Mouse (Mus musculus) heart, postnatal 25 days (tissue): ENCODE data around the gene Shmt2. TPM values are rescaled to one million over a fixed set of nuclear protein-coding genes. Genes with fewer than 3 reads are reported as not detected.

Experiments used
- DNase-seq: peaks from one replicate; pipeline ENCODE4 v3.0.0; 2022; ENCODE audit warnings: low spot score
- intact Hi-C: fragments of 180-260 bp; cut with DNase I; formaldehyde crosslinking; loops from one replicate; pipeline ENCODE4 v1.15.1; 2025
- total RNA-seq, 2 experiments: library from RNA; stranded (reverse); gene quantifications; 2 replicates each; pipeline ENCODE4 v1.2.3; 2021

Shmt2 gene
- total RNA-seq, 2 experiments from 2014 or later: 44.3 TPM

- DNase-seq: no peak
- intact Hi-C loops: no loop called here
Measured at GRCm38 (mm10) chr10:127490160-127491127, 31.8 kb downstream of the Shmt2 start.

DNA sequence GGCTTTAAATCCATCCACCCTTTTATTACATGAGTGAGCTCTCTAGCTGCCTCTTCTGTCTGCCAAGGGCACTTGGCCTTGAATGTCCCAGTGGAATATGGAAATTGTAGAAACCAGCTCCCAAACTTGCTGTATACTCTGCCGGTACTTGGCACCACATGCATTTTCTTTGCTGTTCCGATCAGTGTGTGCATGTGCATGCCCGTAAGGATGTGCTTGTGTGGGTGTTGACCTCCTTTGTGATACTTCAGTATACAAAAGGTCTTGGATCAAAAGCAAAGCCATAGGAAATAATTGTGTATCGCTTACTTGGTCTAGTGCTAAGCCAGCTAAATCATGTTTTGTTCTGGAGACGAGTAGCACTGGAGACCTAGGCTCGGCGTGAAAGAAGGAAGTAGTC lies 33.4 kb downstream of the Shmt2 start:
- no peak for DNase-seq
- intact Hi-C loops: no loop called here

- no peak for DNase-seq
- intact Hi-C loops: no loop called here
Measured at GRCm38 (mm10) chr10:127485235-127485634, 37.0 kb downstream of the Shmt2 start.

GRCm38 (mm10) chr10:127480833-127481813 lies 41.1 kb downstream of the Shmt2 start:
- intact Hi-C loops: no loop called here
- DNase-seq: peak; percentile 26

- DNase-seq: no peak
- intact Hi-C loops: no loop called here
Measured at GRCm38 (mm10) chr10:127479131-127479530, 43.1 kb downstream of the Shmt2 start.

GRCm38 (mm10) chr10:127477301-127477700 lies 44.9 kb downstream of the Shmt2 start:
- DNase-seq: no peak
- intact Hi-C loops: no loop called here

GRCm38 (mm10) chr10:127476541-127476940 lies 45.7 kb downstream of the Shmt2 start:
- no peak for DNase-seq
- intact Hi-C loops: no loop called here

DNA sequence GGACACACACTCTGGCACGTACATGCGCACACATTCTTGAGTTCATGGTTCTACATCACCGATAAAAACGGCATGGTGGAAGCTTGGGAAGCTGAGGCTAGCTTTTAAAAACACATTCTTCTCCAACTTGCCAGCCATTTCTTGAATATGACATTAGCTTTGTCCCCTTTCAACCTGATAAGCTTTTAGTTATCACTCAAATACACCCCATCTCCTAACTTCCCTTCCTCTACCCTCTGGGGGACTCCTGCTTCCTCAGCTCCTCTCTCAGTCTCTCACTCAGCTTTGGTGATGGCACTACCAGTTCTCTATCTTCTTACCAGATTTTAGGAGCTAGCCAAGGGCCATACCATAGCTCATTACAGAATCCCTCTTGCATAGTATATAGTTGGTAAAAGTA lies 47.1 kb downstream of the Shmt2 start:
- DNase-seq: no peak
- intact Hi-C loops: no loop called here

DNA sequence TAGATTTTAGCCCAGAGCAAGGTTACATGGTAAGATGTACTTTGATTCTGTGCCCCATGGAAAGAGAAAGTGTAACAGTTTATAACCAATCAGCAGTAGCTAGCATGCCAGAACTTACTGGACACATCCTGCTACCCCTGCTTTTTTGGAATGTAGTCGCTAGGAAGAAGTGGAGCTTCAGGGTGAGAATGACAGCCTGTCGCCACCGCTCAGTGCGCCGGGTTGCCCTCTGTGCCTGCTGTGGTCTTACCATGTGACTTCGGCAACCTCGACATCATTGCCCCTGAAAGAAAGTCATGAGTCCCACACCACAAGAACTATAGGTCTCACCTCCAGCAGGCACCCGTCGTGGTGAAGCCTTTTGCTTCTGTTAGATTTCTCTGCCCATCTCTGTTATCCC lies 49.5 kb downstream of the Shmt2 start:
- DNase-seq: no peak

GRCm38 (mm10) chr10:127471281-127471988 lies 50.8 kb downstream of the Shmt2 start:
- intact Hi-C loops: no loop called here
- DNase-seq: no peak

More for the DNA sequence above, 49.5 kb downstream of the Shmt2 start:
- intact Hi-C loops: no loop called here

Other genes with a start within 250 kb of the Shmt2 start
- 10 to 100 TPM; 20.9 to 21.4 TPM for gene Mbd6, start 233.4 kb downstream of the Shmt2 start, total RNA-seq
- gene Mars, start 210.7 kb downstream of the Shmt2 start, total RNA-seq: 10 to 100 TPM; 37.9 to 38.9 TPM
- 1 to 10 TPM; 3.0 to 3.4 TPM for gene Arhgap9, start 200.5 kb downstream of the Shmt2 start, total RNA-seq
- gene Gli1, start 180.5 kb downstream of the Shmt2 start, total RNA-seq: 1 to 10 TPM in 1 of 2 experiments, under 1 TPM in 1; 0.89 to 1.1 TPM
- gene Inhbe, start 168.0 kb downstream of the Shmt2 start, total RNA-seq: not detected
- not detected for gene Inhbc, start 152.0 kb downstream of the Shmt2 start, total RNA-seq
- 100 to 1,000 TPM; 145 to 159 TPM for gene R3hdm2, start 142.1 kb downstream of the Shmt2 start, total RNA-seq
- under 1 TPM; 0.22 to 0.70 TPM for gene Stac3, start 20.8 kb downstream of the Shmt2 start, total RNA-seq
- 10 to 100 TPM; 22.6 to 33.1 TPM for gene Ndufa4l2, start 7.5 kb downstream of the Shmt2 start, total RNA-seq
- under 1 TPM; 0.31 to 0.34 TPM for gene Nxph4, start 12.1 kb upstream of the Shmt2 start, total RNA-seq
- gene Lrp1, start 98.7 kb upstream of the Shmt2 start, total RNA-seq: 10 to 100 TPM; 70.7 to 90.2 TPM
- gene Stat6, start 120.5 kb upstream of the Shmt2 start, total RNA-seq: 10 to 100 TPM; 45.3 to 47.6 TPM
- 1 to 10 TPM; 3.4 to 4.4 TPM for gene Nemp1, start 144.5 kb upstream of the Shmt2 start, total RNA-seq
- 1 to 10 TPM; 5.6 to 7.0 TPM for gene Nab2, start 146.1 kb upstream of the Shmt2 start, total RNA-seq
- gene Myo1a, start 182.7 kb upstream of the Shmt2 start, total RNA-seq: under 1 TPM in 1 of 2 experiments, not detected in 1; 0.10 TPM
- not detected for gene Tac2, start 202.0 kb upstream of the Shmt2 start, total RNA-seq
- gene Zbtb39, start 217.1 kb upstream of the Shmt2 start, total RNA-seq: 1 to 10 TPM; 6.8 to 8.3 TPM
- 1 to 10 TPM; 3.4 to 3.8 TPM for gene Gpr182, start 229.3 kb upstream of the Shmt2 start, total RNA-seq
- under 1 TPM in 1 of 2 experiments, not detected in 1; 0.08 TPM for gene Rdh1, start 237.3 kb upstream of the Shmt2 start, total RNA-seq
- gene Rdh16f1, start 237.3 kb upstream of the Shmt2 start, total RNA-seq: under 1 TPM in 1 of 2 experiments, not detected in 1; 0.20 TPM